Mouse (Mus musculus): Measurements from ENCODE around the gene Olfr18. TPM values are rescaled to one million over a fixed set of nuclear protein-coding genes. Genes with fewer than 3 reads are reported as not detected.
"Not testable (repeated sequence)": the region's sequence is repeated elsewhere in the genome, so short reads cannot be mapped to it uniquely, and the experiment has no call there.

Gene Olfr18
- 0.16 TPM in 1 of 2 replicates, not detected in the other for polyA plus RNA-seq (2015; fragmentation: Nextera tagmentation; extraction: Ambion mirVana)

DNA sequence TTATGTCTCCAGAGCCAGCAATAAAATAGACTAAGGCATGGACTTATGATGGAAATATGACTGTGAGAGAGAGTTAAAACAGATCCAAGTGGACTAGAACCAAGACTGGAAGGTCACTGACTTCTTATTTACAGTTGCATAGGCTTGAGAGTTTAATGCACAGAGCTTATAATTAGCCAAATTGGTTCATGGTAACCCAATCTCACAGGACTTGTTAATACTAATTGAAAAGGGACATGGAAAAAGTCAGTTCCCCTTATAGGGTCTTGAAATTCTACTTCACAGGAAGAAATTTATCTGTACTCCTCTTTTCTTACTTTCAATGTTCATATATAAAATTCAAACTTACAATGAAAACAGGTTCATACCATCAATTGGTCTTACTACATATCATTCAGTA, at the start of gene Olfr18:
Olfr18 (minus strand) TSS at position 101 of the 400 bp plus-strand sequence.
- H3K27me3 ChIP-seq (ENCODE audit: control insufficient read depth, insufficient read depth, low read depth, low read length): no peaks in the 10 kb centered on the region
- no peak within 1 kb of the TSS for H3K27ac ChIP-seq (ENCODE audit: low read length)
- H3K36me3 ChIP-seq (ENCODE audit: control insufficient read depth, insufficient read depth, low read length): no peaks in the 10 kb centered on the region
- no peak within 1 kb of the TSS for H3K4me2 ChIP-seq (ENCODE audit: low read length)
- no peaks in the 10 kb centered on the region for H3K9me3 ChIP-seq (replicated peaks; ENCODE audit: control insufficient read depth, low read length, poor library complexity, severe bottlenecking)
- ATAC-seq: no peak
- H3K4me3 ChIP-seq (ENCODE audit: low read depth, low read length): no peak within 1 kb of the TSS
- H3K4me1 ChIP-seq (ENCODE audit: control insufficient read depth, insufficient read depth, low read length): no peaks in the 10 kb centered on the region
- H3K9ac ChIP-seq (ENCODE audit: low read depth, low read length): no peak within 1 kb of the TSS

DNA sequence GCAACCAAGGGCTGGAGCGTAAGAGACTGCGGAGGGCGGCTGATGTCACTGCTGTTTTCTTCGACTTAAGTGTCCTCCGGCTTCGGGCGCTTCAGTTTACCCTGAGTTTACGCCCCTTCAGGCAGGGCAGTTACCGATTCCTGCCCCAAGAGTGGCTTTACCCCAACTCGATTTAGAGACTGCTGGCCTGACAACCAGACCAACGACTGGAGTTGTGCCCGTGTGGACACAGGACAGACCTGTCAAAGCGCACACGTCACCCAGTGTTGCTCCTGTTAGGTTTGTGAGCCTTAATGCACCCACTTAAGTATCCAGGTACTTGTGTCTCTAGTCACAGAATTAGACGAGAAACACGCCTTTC, 49.4 kb upstream of the Olfr18 start:
- Histone ChIP-seq H3K36me3 (ENCODE audit: control insufficient read depth, insufficient read depth, low read length) (no peaks in the 10 kb centered on the region), H3K27me3 (ENCODE audit: control insufficient read depth, insufficient read depth, low read depth, low read length) (no peaks in the 10 kb centered on the region), H3K4me2 (ENCODE audit: low read length) (peak overlapping the region; percentile 70), H3K9me3 (replicated peaks; ENCODE audit: control insufficient read depth, low read length, poor library complexity, severe bottlenecking) (no peaks in the 10 kb centered on the region), H3K27ac (ENCODE audit: low read length) (peak overlapping the region; percentile 85), H3K9ac (ENCODE audit: low read depth, low read length) (peak overlapping the region; percentile 82), H3K4me1 (ENCODE audit: control insufficient read depth, insufficient read depth, low read length) (peaks cover 15% of the 10 kb centered on the region), H3K4me3 (ENCODE audit: low read depth, low read length) (peak overlapping the region; percentile 73)
- peak; percentile 86 for ATAC-seq
- WGBS: 18% methylated on average over 16 of the region's 16 CpGs

GRCm38 (mm10) chr9:20384532-20385342, 48.8 kb upstream of the Olfr18 start, which contains the start of gene Zfp560:
Gene Zfp560 (minus strand): TSS chr9:20385177.
- H3K27ac ChIP-seq (ENCODE audit: low read length): peak within 1 kb of the TSS; percentile 85
- H3K27me3 ChIP-seq (ENCODE audit: control insufficient read depth, insufficient read depth, low read depth, low read length): no peaks in the 10 kb centered on the region
- peak within 1 kb of the TSS; percentile 73 for H3K4me3 ChIP-seq (ENCODE audit: low read depth, low read length)
- H3K4me1 ChIP-seq (ENCODE audit: control insufficient read depth, insufficient read depth, low read length): peaks cover 15% of the 10 kb centered on the region
- peak; percentile 99 for ATAC-seq
- H3K36me3 ChIP-seq (ENCODE audit: control insufficient read depth, insufficient read depth, low read length): no peaks in the 10 kb centered on the region
- 3% methylated on average over 40 of the region's 40 CpGs for WGBS
- H3K9me3 ChIP-seq (replicated peaks; ENCODE audit: control insufficient read depth, low read length, poor library complexity, severe bottlenecking): no peaks in the 10 kb centered on the region
- peak within 1 kb of the TSS; percentile 70 for H3K4me2 ChIP-seq (ENCODE audit: low read length)
- peak within 1 kb of the TSS; percentile 82 for H3K9ac ChIP-seq (ENCODE audit: low read depth, low read length)

DNA sequence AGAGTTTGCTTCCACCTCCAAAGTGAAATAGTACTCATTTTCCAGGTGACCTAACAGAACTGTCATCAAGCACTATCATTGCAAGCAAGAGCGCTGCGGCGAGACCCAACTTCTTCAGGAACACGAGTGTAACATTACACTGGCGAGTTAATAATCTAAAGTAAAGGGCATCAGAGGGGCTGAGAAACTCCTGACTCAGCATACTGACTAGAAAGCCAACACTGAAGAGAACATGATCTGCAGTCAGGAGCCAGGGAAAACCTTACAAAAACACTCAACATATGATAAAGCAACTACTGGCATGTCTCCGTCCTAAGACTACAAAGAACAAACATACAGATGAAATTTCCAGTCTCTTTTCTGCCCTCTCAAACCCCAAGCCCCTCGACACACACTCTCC, 47.8 kb upstream of the Olfr18 start:
- Histone ChIP-seq H3K36me3 (ENCODE audit: control insufficient read depth, insufficient read depth, low read length) (no peaks in the 10 kb centered on the region), H3K27me3 (ENCODE audit: control insufficient read depth, insufficient read depth, low read depth, low read length) (no peaks in the 10 kb centered on the region), H3K9me3 (replicated peaks; ENCODE audit: control insufficient read depth, low read length, poor library complexity, severe bottlenecking) (no peaks in the 10 kb centered on the region), H3K4me2 (ENCODE audit: low read length) (peak overlapping the region; percentile 70), H3K9ac (ENCODE audit: low read depth, low read length) (peak overlapping the region; percentile 52), H3K4me1 (ENCODE audit: control insufficient read depth, insufficient read depth, low read length) (peaks cover 15% of the 10 kb centered on the region), H3K27ac (ENCODE audit: low read length) (no peak overlapping the region), H3K4me3 (ENCODE audit: low read depth, low read length) (peak overlapping the region; percentile 73)
- 91% methylated on average over 7 of the region's 7 CpGs for WGBS
- ATAC-seq: no peak

DNA sequence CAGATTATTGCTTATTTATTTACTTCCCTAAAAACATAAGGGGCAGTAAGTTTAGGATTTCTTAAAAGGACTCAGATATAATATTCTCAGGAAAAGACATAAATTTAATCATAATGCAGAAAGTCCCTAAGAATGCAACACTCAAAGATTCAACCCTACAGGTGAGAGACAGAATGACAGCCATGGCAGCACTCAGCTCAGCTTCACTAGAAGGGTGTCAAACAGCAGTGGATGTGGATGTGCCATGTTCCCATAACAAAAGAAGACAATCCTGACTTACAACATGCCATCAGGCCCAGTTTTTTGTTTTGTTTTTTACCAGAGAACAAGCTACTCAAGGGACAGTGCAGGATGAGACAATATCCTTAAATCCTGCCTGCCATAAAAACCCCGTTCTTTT, 38.8 kb upstream of the Olfr18 start:
- ATAC-seq: no peak
- H3K4me3 ChIP-seq (ENCODE audit: low read depth, low read length): no peak overlapping the region
- no peaks in the 10 kb centered on the region; the same call in none of the 2 replicates for H3K36me3 ChIP-seq (ENCODE audit: control insufficient read depth, insufficient read depth, low read length)
- no peak overlapping the region for H3K4me2 ChIP-seq (ENCODE audit: low read length)
- no peaks in the 10 kb centered on the region for H3K27me3 ChIP-seq (ENCODE audit: control insufficient read depth, insufficient read depth, low read depth, low read length)
- H3K4me1 ChIP-seq (ENCODE audit: control insufficient read depth, insufficient read depth, low read length): no peaks in the 10 kb centered on the region
- no peak overlapping the region for H3K27ac ChIP-seq (ENCODE audit: low read length)
- H3K9ac ChIP-seq (ENCODE audit: low read depth, low read length): no peak overlapping the region
- 91% methylated on average over 1 of the region's 1 CpGs for WGBS
- H3K9me3 ChIP-seq (replicated peaks; ENCODE audit: control insufficient read depth, low read length, poor library complexity, severe bottlenecking): 0 out of 2 replicates have a peak, but pooled peaks cover 4% of the 10 kb centered on the region

DNA sequence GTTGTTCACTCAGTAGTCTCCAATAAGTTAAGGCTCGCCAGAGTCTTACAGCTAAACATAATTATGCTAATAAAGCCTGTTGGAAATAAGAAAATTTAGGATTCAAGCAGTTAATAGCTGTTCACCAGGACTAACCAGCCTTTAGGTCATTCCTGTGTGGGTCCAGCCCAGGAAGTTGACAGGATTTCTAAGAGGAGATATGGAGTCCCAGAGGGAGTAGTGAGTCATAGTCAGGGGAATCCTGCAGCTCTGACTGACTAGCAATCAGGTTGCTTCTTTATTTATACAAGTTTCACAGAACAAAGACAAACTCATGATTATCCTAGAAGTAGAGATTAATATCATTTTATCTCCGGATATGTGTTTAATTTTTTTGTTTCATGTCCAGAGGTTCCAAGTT, 31.4 kb upstream of the Olfr18 start:
- Histone ChIP-seq H3K4me3 (ENCODE audit: low read depth, low read length) (no peak overlapping the region), H3K4me1 (ENCODE audit: control insufficient read depth, insufficient read depth, low read length) (no peaks in the 10 kb centered on the region), H3K36me3 (ENCODE audit: control insufficient read depth, insufficient read depth, low read length) (peaks cover 9% of the 10 kb centered on the region), H3K9ac (ENCODE audit: low read depth, low read length) (no peak overlapping the region), H3K27ac (ENCODE audit: low read length) (no peak overlapping the region), H3K4me2 (ENCODE audit: low read length) (no peak overlapping the region), H3K9me3 (replicated peaks; ENCODE audit: control insufficient read depth, low read length, poor library complexity, severe bottlenecking) (peaks cover 12% of the 10 kb centered on the region), H3K27me3 (ENCODE audit: control insufficient read depth, insufficient read depth, low read depth, low read length) (no peaks in the 10 kb centered on the region)
- no peak for ATAC-seq
- 96% methylated on average over 2 of the region's 2 CpGs for WGBS

DNA sequence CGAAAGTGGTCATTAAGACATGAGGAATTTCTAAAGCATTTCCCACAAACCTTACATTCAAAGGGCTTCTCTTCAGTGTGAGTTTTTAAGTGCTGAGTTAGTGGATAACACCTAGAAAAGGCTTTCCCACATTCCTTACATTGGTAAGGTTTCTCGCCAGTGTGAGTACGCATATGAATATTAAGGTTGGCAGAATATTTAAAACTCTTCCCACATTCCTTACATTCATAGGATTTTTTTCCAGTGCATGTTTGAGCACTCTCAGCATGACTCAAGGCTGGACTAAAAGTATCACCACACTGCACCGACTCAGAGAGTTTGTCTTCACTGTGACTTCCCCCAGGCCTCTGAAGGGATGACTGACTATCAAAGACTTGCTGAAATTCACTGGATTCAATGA, 12.6 kb upstream of the Olfr18 start:
- peaks cover 4% of the 10 kb centered on the region; the same call in 1 of the 2 replicates for H3K9me3 ChIP-seq (replicated peaks; ENCODE audit: control insufficient read depth, low read length, poor library complexity, severe bottlenecking)
- H3K27me3 ChIP-seq (ENCODE audit: control insufficient read depth, insufficient read depth, low read depth, low read length): no peaks in the 10 kb centered on the region
- no peaks in the 10 kb centered on the region for H3K4me1 ChIP-seq (ENCODE audit: control insufficient read depth, insufficient read depth, low read length)
- H3K36me3 ChIP-seq (ENCODE audit: control insufficient read depth, insufficient read depth, low read length): peaks cover 39% of the 10 kb centered on the region
- no peak for ATAC-seq
- no peak overlapping the region for H3K4me2 ChIP-seq (ENCODE audit: low read length)
- H3K9ac ChIP-seq (ENCODE audit: low read depth, low read length): no peak overlapping the region
- no peak overlapping the region for H3K27ac ChIP-seq (ENCODE audit: low read length)
- 94% methylated on average over 4 of the region's 4 CpGs for WGBS
- H3K4me3 ChIP-seq (ENCODE audit: low read depth, low read length): no peak overlapping the region

GRCm38 (mm10) chr9:20298232-20298631, 37.7 kb downstream of the Olfr18 start, which contains the start of gene Olfr873:
Gene Olfr873 (plus strand): TSS chr9:20298532.
- H3K4me1 ChIP-seq (ENCODE audit: control insufficient read depth, insufficient read depth, low read length): no peaks in the 10 kb centered on the region
- H3K4me2 ChIP-seq (ENCODE audit: low read length): no peak within 1 kb of the TSS
- WGBS: 82% methylated on average over 1 of the region's 1 CpGs
- H3K4me3 ChIP-seq (ENCODE audit: low read depth, low read length): no peak within 1 kb of the TSS
- H3K27me3 ChIP-seq (ENCODE audit: control insufficient read depth, insufficient read depth, low read depth, low read length): no peaks in the 10 kb centered on the region
- no peaks in the 10 kb centered on the region for H3K9me3 ChIP-seq (replicated peaks; ENCODE audit: control insufficient read depth, low read length, poor library complexity, severe bottlenecking)
- H3K9ac ChIP-seq (ENCODE audit: low read depth, low read length): no peak within 1 kb of the TSS
- H3K27ac ChIP-seq (ENCODE audit: low read length): no peak within 1 kb of the TSS
- no peaks in the 10 kb centered on the region for H3K36me3 ChIP-seq (ENCODE audit: control insufficient read depth, insufficient read depth, low read length)
- no peak for ATAC-seq

- 71% methylated on average over 5 of the region's 5 CpGs for WGBS
- not testable (repeated sequence) for H3K27ac ChIP-seq (ENCODE audit: low read length)
Observed at GRCm38 (mm10) chr9:20295562-20295961, 40.3 kb downstream of the Olfr18 start.

More at GRCm38 (mm10) chr9:20295562-20295961, 40.3 kb downstream of the Olfr18 start:
- not testable (repeated sequence) for H3K9me3 ChIP-seq (replicated peaks; ENCODE audit: control insufficient read depth, low read length, poor library complexity, severe bottlenecking); ATAC-seq; H3K4me3 ChIP-seq (ENCODE audit: low read depth, low read length); H3K4me1 ChIP-seq (ENCODE audit: control insufficient read depth, insufficient read depth, low read length); H3K27me3 ChIP-seq (ENCODE audit: control insufficient read depth, insufficient read depth, low read depth, low read length); H3K9ac ChIP-seq (ENCODE audit: low read depth, low read length); H3K4me2 ChIP-seq (ENCODE audit: low read length); H3K36me3 ChIP-seq (ENCODE audit: control insufficient read depth, insufficient read depth, low read length)
